Mouse (Mus musculus) neutrophil, adult 83 days (primary cell): Measurements from ENCODE around the gene Rps28. TPM values are rescaled to one million over a fixed set of nuclear protein-coding genes. Genes with fewer than 3 reads are reported as not detected.

Experiments used
- total RNA-seq, 2 experiments: library from RNA; stranded (reverse); gene quantifications; one replicate each; pipeline ENCODE4 v1.2.4; 2023

The Rps28 gene
- 1,000 to 10,000 TPM; 1,192 to 1,292 TPM for total RNA-seq

GRCm38 (mm10) chr17:33824084-33824996 is at the start of gene Rps28, which contains the start of gene Ndufa7:
Gene Rps28, minus strand, starts transcription at chr17:33824562.
Gene Ndufa7, plus strand, starts transcription at chr17:33824572.

DNA sequence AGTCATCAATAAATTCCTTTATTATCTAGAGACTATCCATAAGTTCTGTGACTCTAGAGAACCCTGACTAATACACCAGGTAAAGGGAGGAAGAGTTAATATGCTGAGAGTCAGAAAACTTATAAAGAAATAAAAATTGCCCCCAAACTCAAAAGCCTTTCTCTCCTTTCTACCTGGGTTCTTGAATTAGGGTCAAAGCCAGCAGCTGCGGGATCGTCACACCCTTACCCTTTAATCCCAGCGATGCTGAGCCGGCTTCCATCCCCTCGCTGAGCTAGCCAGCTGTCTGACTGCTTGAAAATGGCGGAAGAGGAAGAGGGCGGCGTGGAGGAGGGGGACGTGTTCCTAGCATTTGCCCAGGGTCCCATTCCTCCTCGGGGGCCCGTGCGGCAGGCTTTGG is 49.2 kb upstream of the Rps28 start, which contains the start of gene Gm7029:
TSS of gene Gm7029 (plus strand) at position 301 of the 400 bp plus-strand sequence.

GRCm38 (mm10) chr17:33842966-33843795 is 18.8 kb upstream of the Rps28 start, which contains the start of gene Cd320:
Gene Cd320, plus strand, starts transcription at chr17:33843091.

DNA sequence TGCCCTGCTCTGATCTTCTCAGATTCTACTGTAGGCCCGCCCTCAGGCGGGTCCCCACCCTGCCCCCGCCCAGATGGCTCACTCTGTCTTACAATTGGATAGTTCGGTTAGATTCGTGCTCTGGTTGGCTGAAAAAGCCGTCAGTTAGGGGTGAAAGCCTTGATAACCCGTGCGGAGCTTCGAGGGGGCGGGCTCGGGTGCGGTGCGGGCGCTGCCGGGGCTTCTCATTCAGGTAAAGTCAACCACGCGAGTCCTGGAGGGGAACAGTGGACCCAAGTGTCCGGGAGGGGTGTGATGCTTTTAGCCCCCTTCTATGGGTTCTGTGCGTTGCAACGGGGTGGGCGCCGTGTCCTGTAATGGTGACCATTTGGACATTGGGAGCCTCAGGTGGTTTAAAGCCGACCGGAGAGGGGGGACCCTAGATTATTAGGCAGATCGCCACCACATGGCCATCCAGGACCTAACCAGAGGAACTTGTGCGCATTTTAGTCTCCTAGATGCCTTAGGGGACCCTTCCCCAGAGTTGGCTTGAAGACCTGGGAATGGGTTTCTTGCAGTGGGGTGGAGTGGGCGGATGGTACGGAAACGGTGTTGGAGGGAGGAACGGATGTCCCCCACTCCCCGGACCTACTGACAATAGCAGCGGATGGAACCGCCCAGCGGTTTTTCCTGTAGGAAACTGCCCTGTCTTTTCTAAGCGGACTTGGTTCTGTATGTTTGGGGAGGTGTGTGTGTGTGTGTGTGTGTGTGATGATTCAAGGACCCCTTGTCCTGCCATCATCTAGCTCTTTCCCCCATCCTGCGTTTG is 13.8 kb downstream of the Rps28 start, which contains the start of gene Kank3:
TSS of gene Kank3 (plus strand) at position 186 of the 808 bp plus-strand sequence.

GRCm38 (mm10) chr17:33781124-33781977 is 43.0 kb downstream of the Rps28 start, which contains the start of gene Angptl4:
Gene Angptl4, minus strand, starts transcription at chr17:33781830.

Other genes with a start within 250 kb of the Rps28 start
- 10 to 100 TPM; 57.2 to 61.6 TPM for gene Zfp414, start 195.5 kb downstream of the Rps28 start, total RNA-seq
- gene Pram1, start 186.5 kb downstream of the Rps28 start, total RNA-seq = 100 to 1,000 TPM; 300 to 315 TPM
- gene Hnrnpm, start 137.7 kb downstream of the Rps28 start, total RNA-seq = 100 to 1,000 TPM; 176 to 180 TPM
- gene March2, start 105.9 kb downstream of the Rps28 start, total RNA-seq = 10 to 100 TPM; 53.2 to 58.4 TPM
- 100 to 1,000 TPM; 157 to 164 TPM for gene Rab11b, start 64.0 kb downstream of the Rps28 start, total RNA-seq
- gene Angptl4, start 42.7 kb downstream of the Rps28 start, total RNA-seq = 1 to 10 TPM; 1.9 to 2.0 TPM
- gene Kank3, start 14.0 kb downstream of the Rps28 start, total RNA-seq = 1 to 10 TPM; 4.7 to 6.3 TPM
- 100 to 1,000 TPM; 111 TPM for gene Ndufa7, start within 50 bp of the Rps28 start, total RNA-seq
- gene Cd320, start 18.5 kb upstream of the Rps28 start, total RNA-seq = 1 to 10 TPM; 1.4 to 1.6 TPM
- not detected for gene Gm7029, start 49.3 kb upstream of the Rps28 start, total RNA-seq
- 10 to 100 TPM; 43.5 to 51.2 TPM for gene Kifc1, start 66.1 kb upstream of the Rps28 start, total RNA-seq
- gene Platr17, start 80.6 kb upstream of the Rps28 start, total RNA-seq = under 1 TPM in 1 of 2 experiments, not detected in 1; 0.75 TPM
- 10 to 100 TPM; 31.0 to 43.2 TPM for gene Daxx, start 84.9 kb upstream of the Rps28 start, total RNA-seq
- 100 to 1,000 TPM; 223 to 251 TPM for gene Tapbp, start 91.3 kb upstream of the Rps28 start, total RNA-seq
- gene Zbtb22, start 91.3 kb upstream of the Rps28 start, total RNA-seq = 10 to 100 TPM; 33.5 to 33.8 TPM
- gene Rgl2, start 105.0 kb upstream of the Rps28 start, total RNA-seq = 100 to 1,000 TPM; 227 to 229 TPM
- 10 to 100 TPM; 47.8 to 54.5 TPM for gene Pfdn6, start 115.8 kb upstream of the Rps28 start, total RNA-seq
- 10 to 100 TPM; 21.7 to 22.4 TPM for gene Wdr46, start 116.1 kb upstream of the Rps28 start, total RNA-seq
- 10 to 100 TPM; 10.3 to 10.5 TPM for gene B3galt4, start 126.9 kb upstream of the Rps28 start, total RNA-seq
- gene Vps52, start 131.2 kb upstream of the Rps28 start, total RNA-seq = 10 to 100 TPM; 54.0 to 58.9 TPM
- 100 to 1,000 TPM; 476 to 509 TPM for gene Rps18, start 131.4 kb upstream of the Rps28 start, total RNA-seq
- gene H2-K1, start 175.8 kb upstream of the Rps28 start, total RNA-seq = 1,000 to 10,000 TPM; 1,097 to 1,101 TPM
- gene Ring1, start 200.1 kb upstream of the Rps28 start, total RNA-seq = 10 to 100 TPM in 1 of 2 experiments, 1 to 10 TPM in 1; 8.4 to 13.9 TPM
- gene H2-Ke6, start 203.5 kb upstream of the Rps28 start, total RNA-seq = 10 to 100 TPM; 59.9 to 61.3 TPM
- 10 to 100 TPM; 60.8 to 68.3 TPM for gene Slc39a7, start 207.1 kb upstream of the Rps28 start, total RNA-seq
- gene Rxrb, start 207.2 kb upstream of the Rps28 start, total RNA-seq = 10 to 100 TPM; 45.9 to 68.6 TPM
- gene Col11a2, start 214.9 kb upstream of the Rps28 start, total RNA-seq = 10 to 100 TPM; 16.6 to 17.7 TPM